Mouse (Mus musculus): ENCODE measurements around the gene Dppa1.

DNA sequence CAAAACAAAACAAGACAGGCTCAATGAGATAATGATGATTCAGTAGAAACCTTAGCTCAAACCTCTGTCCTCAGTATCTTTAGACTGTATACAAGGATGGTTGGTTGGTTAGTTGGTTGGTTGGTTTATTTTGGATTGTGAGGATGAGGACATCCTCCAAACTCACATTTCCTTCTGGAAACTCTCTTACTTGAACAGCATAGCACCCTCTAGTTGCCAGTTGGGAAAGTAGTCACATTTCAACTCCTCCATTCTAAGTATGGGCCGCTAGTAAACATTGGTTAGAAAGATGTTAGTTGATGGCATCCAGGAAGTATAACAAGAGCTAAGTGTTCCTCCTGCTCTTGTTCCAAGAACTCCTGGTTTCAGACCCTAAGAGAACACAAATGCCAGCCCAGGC is 60.0 kb downstream of the Dppa1 start:
- no peak for TF ChIP-seq CTCF (IDR thresholded peaks at IDR 0.05; ENCODE audit: low read depth)
- no peak for TF ChIP-seq EP300 (IDR thresholded peaks at IDR 0.05; ENCODE audit: low read depth)
